Mouse (Mus musculus) heart, postnatal 0 days (tissue): Measurements from ENCODE around the gene Aaed1.

Experiments used
- CTCF ChIP-seq: IDR thresholded peaks from 2 replicates; pipeline ENCODE4 v1.5.1; 2016; ENCODE audit warnings: antibody characterized with exemption, control low read depth, low read depth
- EP300 ChIP-seq: IDR thresholded peaks from 2 replicates; pipeline ENCODE4 v1.6.1; 2016; ENCODE audit warnings: antibody characterized with exemption, low read depth

DNA sequence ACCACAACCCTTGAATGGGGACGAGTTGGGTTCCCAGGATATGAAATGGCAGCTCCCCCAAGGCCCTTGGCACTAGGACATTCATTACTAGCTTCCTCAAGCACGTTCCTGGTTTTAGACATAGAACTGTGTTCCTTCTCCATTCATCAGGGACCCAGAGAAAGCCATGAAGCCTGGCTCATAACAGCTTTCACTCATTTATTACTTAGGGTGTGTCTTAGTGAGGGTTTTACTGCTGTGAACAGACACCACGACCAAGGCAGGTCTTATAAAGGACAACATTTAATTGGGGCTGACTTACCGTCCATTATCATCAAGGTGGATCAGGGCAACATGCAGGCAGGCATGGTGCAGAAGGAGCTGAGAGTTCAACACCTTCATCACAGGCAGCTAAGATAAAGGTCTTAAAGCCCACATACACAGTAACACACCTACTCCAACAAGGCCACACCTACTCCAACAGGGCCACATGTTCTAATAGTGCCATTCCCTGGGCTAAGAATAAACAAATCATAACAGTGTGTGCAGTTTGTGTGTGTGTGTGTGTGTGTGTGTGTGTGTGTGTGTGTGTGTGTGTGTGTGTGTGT, 23.1 kb upstream of the Aaed1 start:
- TF ChIP-seq CTCF (no peak), EP300 (no peak)
